Mouse (Mus musculus) heart, embryonic 15.5 days (tissue): ENCODE results near the gene N4bp3. TPM values are rescaled to one million over a fixed set of nuclear protein-coding genes. Genes with fewer than 3 reads are reported as not detected.

Experiments used
- ATAC-seq: fragments of 200-750 bp; cut with Nextera tagmentation; replicated peaks from 2 replicates; pipeline ENCODE4 v1.8.0; 2017; ENCODE audit warnings: low read depth, moderate TSS enrichment; ENCODE audit not compliant: insufficient number of reproducible peaks, insufficient read depth, low FRiP score
- H3K27ac ChIP-seq: fragments of 300-500 bp; sonication (generic); 2 replicates; pipeline ENCODE4 v1.5.1; 2015; ENCODE audit warnings: mild to moderate bottlenecking, inconsistent platforms
- H3K27me3 ChIP-seq: fragments of 300-500 bp; sonication (generic); 2 replicates; pipeline ENCODE4 v1.6.1; 2015; ENCODE audit warnings: inconsistent platforms
- H3K36me3 ChIP-seq: fragments of 300-500 bp; sonication (generic); 2 replicates; pipeline ENCODE4 v1.6.1; 2015; ENCODE audit warnings: mild to moderate bottlenecking, inconsistent platforms
- H3K4me1 ChIP-seq: fragments of 300-500 bp; sonication (generic); replicated peaks from 2 replicates; pipeline ENCODE4 v1.6.1; 2015; ENCODE audit warnings: inconsistent platforms
- H3K4me2 ChIP-seq: fragments of 300-500 bp; sonication (generic); 2 replicates; pipeline ENCODE4 v1.6.1; 2015; ENCODE audit warnings: inconsistent platforms, mild to moderate bottlenecking, moderate library complexity
- H3K4me3 ChIP-seq: fragments of 300-500 bp; sonication (generic); 2 replicates; pipeline ENCODE4 v1.5.1; 2015; ENCODE audit warnings: mild to moderate bottlenecking, inconsistent platforms
- H3K9ac ChIP-seq: fragments of 300-500 bp; sonication (generic); 2 replicates; pipeline ENCODE4 v1.6.1; 2015; ENCODE audit warnings: mild to moderate bottlenecking, inconsistent platforms
- H3K9me3 ChIP-seq: fragments of 300-500 bp; sonication (generic); replicated peaks from 2 replicates; pipeline ENCODE4 v1.6.1; 2016; ENCODE audit warnings: inconsistent platforms
- WGBS: fragments of 180-500 bp; shearing (Covaris S2); methylation state at CpG from one replicate; pipeline ENCODE4 v1.1.7; 2015; ENCODE audit warnings: mixed read lengths; 5-methylcytosine and 5-hydroxymethylcytosine counted together
- polyA plus RNA-seq: library from polyadenylated mRNA; unstranded; fragments of >200 nt; fragmentation: Nextera tagmentation; extraction: Ambion mirVana; gene quantifications from 2 replicates; pipeline ENCODE4 v1.2.1, GENCODE M21; 2015

Gene N4bp3
- polyA plus RNA-seq, 1 experiment from 2014 or later, result 16.6 TPM

DNA sequence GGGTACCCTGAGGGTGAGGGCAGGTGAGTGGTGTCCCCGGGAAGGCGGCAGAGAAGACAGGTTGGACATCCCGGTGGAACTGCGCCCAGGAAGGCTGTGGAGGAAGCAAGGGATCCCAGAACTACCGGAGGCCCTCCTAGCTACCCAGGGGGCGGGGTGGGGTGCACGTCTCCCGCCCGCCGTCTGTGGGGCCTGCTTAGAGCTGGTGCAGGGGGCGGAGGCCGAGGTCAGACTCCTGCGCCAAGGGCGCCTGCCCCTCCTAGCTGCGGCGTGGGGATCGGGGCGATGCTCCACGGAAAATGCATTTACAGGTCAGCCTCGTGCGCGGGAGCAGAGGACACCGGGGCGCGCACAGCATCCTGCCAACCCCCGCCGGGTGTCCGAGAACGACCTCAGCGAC is 381 bp downstream of the N4bp3 start:
- Histone ChIP-seq H3K4me1 (peaks cover 45% of the 10 kb centered on the region), H3K4me2 (peak overlapping the region; percentile 95), H3K27me3 (no peaks in the 10 kb centered on the region), H3K9ac (peak overlapping the region; percentile 85), H3K27ac (peak overlapping the region; percentile 56), H3K9me3 (no peaks in the 10 kb centered on the region), H3K4me3 (peak overlapping the region; percentile 79), H3K36me3 (no peaks in the 10 kb centered on the region; the same call in 1 of the 2 replicates)
- WGBS, result 1% methylated on average over 30 of the region's 30 CpGs
- peak; percentile 6; the same call in 1 of the 2 replicates for ATAC-seq

DNA sequence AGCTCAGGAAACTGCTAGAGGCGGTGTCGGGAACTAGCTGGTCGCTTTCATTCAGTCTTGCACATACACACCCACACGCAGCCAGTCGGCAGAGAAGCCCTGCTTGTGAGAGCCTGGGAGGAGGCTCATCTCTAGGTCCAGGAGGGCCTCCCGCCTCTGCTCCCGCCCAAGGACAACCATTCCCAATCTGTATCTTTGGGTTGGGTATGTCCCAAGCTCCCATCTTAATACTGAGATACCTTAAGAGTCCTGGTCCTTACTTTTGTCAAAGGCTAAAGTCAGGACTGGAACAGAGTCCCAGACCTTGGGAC is 798 bp downstream of the N4bp3 start:
- peak overlapping the region; percentile 56 for H3K27ac ChIP-seq
- H3K4me2 ChIP-seq, result peak overlapping the region; percentile 95
- peak overlapping the region; percentile 85 for H3K9ac ChIP-seq
- 7% methylated on average over 7 of the region's 7 CpGs for WGBS
- no peak for ATAC-seq
- H3K36me3 ChIP-seq, result no peaks in the 10 kb centered on the region; the same call in 1 of the 2 replicates
- H3K9me3 ChIP-seq, result no peaks in the 10 kb centered on the region
- H3K27me3 ChIP-seq, result no peaks in the 10 kb centered on the region
- H3K4me1 ChIP-seq, result peaks cover 47% of the 10 kb centered on the region
- peak overlapping the region; percentile 79 for H3K4me3 ChIP-seq

DNA sequence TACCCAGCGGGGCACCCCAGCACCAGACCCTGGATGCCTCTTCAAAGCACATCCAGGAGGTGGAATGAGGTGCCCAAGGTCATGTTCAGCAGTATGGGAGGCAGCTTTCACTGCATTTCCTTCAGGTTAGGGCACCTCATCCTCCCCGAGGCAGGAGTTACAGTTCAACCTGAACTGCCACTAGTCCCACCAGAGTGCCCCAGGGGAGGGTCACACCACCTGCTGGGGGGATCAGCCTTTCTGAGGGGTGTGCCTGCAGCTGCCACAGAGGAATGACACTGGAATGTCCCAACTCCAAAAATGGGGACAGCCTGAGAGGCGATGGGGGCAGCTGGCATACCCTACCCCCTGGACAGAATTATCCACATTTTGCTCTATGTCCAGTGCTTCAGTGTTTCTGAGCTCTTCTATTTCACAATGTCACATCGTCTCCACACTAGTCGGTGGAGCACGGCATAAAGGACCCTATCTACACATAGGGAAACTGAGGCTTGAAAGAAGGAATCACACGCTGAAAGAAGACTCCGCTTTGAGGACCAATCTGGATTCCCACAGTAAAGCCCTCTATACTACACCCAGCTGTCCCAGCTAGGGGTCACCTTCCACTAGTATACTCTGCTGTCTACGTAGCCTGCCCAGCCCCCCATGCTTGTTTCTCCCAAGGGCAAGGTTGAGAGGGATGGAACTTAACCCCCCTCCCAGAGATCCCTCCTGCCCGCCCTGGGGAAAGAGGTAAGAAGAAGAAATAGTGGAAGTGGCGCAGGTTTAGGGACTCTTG is 1.3 kb downstream of the N4bp3 start:
- H3K9ac ChIP-seq, result peak overlapping the region; percentile 85
- H3K27me3 ChIP-seq, result 0 out of 2 replicates have a peak, but pooled peaks cover 4% of the 10 kb centered on the region
- peak overlapping the region; percentile 95 for H3K4me2 ChIP-seq
- peaks cover 3% of the 10 kb centered on the region; the same call in 1 of the 2 replicates for H3K36me3 ChIP-seq
- H3K4me1 ChIP-seq, result peaks cover 47% of the 10 kb centered on the region
- H3K4me3 ChIP-seq, result peak overlapping the region; percentile 79
- H3K9me3 ChIP-seq, result no peaks in the 10 kb centered on the region
- no peak for ATAC-seq
- 39% methylated on average over 11 of the region's 11 CpGs for WGBS
- peak overlapping the region; percentile 56 for H3K27ac ChIP-seq

DNA sequence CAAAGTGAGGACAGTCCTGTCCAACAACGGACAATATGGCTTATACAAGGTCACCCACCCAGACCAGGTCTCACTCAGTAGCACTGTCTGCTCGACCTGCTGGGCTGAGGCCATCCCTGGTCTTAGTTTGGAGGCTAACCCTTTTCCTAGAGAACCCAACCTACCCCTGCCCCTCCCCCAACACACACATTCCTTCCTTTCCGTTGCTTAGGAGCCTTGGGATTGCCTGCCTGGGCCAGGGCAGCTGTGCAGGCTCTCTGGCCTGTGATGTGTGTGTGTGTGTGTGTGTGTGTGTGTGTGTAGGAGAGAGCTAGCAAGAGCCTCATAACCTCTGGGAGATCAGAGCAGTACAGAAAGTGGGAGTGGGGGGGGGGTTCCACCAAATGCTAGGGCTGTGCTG is 2.1 kb downstream of the N4bp3 start:
- H3K27ac ChIP-seq, result peak overlapping the region; percentile 56
- ATAC-seq, result no peak
- H3K27me3 ChIP-seq, result 0 out of 2 replicates have a peak, but pooled peaks cover 4% of the 10 kb centered on the region
- peak overlapping the region; percentile 79 for H3K4me3 ChIP-seq
- H3K9ac ChIP-seq, result peak overlapping the region; percentile 85; the same call in 1 of the 2 replicates
- H3K9me3 ChIP-seq, result no peaks in the 10 kb centered on the region
- 30% methylated on average over 3 of the region's 3 CpGs for WGBS
- H3K4me2 ChIP-seq, result peak overlapping the region; percentile 95
- peaks cover 6% of the 10 kb centered on the region; the same call in 1 of the 2 replicates for H3K36me3 ChIP-seq
- H3K4me1 ChIP-seq, result peaks cover 50% of the 10 kb centered on the region

DNA sequence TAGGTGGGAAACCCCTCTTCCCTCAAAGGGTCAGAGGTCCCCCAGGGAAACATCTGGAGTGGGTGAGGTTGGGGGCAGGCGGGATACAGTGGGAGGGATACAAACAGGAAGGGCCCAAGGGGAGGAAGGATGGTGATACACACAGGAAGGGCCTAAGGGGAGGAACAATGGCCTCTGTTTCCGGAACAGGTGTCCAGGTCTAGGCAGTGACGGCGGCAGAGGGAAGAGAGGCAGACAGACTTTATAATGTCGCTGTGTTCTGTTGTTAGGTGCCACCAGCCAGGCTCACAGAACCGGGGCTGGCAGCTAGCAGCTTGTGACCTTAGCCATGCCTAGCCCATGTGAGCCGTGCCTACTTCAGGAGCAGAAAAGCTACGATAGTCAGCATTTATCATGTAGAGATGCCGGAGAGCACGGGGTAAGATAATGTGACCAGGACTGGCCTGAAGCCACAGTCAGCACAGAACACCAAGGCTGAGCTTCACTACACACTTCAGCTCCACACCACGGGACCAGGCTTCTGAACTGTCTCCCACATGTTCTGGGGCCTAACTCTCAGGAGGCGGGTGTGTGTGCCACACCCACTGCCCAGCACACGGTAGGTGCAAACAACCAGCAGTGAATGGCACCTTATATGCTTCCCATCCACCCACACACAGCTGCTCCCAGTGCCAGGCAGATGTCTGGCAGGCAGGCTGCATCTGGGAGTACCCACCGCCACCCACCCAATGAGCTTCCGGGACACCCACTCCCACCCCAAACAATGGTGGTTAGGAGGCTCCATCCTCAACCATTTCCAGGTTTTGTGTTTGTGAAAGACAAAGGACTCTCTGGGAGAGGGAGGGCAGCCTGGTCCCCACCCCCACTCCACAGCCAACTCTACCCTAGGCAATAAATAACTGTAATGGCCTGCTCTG is 3.6 kb downstream of the N4bp3 start:
- Histone ChIP-seq H3K36me3 (peaks cover 10% of the 10 kb centered on the region; the same call in 1 of the 2 replicates), H3K4me3 (peak overlapping the region; percentile 12; the same call in 1 of the 2 replicates), H3K27me3 (0 out of 2 replicates have a peak, but pooled peaks cover 4% of the 10 kb centered on the region), H3K9me3 (no peaks in the 10 kb centered on the region), H3K4me2 (peak overlapping the region; percentile 95), H3K4me1 (peaks cover 57% of the 10 kb centered on the region), H3K27ac (peak overlapping the region; percentile 68), H3K9ac (no peak overlapping the region)
- WGBS, result 58% methylated on average over 15 of the region's 15 CpGs
- no peak for ATAC-seq

DNA sequence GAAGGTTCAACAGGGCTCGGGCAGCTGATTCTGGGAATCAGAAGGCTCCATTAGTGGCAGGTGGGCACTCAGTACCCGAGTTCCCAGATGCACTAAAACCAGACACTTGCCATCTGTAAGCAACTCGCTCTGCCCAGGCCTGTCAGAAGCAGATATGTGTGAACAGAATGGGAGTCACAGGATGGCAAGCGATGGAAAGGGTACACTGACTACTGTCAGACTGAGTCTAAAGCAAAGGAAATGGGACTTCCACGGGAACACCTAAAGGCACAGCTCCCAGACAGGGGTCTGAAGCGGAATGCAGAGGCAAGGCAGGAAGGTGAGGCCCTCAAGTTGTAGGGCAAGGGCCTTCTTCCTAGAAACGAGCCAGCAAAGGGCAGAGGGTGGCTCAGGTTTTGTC is 4.4 kb downstream of the N4bp3 start:
- Histone ChIP-seq H3K4me3 (no peak overlapping the region), H3K27me3 (0 out of 2 replicates have a peak, but pooled peaks cover 4% of the 10 kb centered on the region), H3K9ac (no peak overlapping the region), H3K9me3 (no peaks in the 10 kb centered on the region), H3K4me1 (peaks cover 57% of the 10 kb centered on the region), H3K4me2 (0 out of 2 replicates have a peak overlapping the region, but pooled peaks have one; percentile 95), H3K27ac (peak overlapping the region; percentile 25), H3K36me3 (peaks cover 10% of the 10 kb centered on the region; the same call in 1 of the 2 replicates)
- 82% methylated on average over 7 of the region's 7 CpGs for WGBS
- no peak for ATAC-seq

DNA sequence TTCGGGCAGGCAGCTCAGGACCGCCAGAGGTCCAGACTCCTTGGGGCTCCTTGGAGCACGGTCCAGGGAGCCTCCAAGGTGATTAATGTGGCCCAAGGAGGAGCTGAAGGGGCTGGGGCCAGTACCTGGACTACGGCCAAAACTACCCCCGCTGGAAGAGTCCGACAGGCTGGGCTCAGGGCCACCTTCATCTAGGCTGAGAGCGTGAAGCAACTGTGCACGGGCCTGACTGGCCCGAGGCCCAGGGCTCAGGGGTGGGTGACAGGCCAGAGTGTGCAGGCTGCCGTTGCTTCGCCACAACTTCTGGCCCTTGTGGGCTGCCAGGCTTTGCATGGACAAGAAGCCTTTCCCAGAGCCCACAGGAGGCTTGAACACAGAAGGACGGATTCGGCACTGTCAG is 5.3 kb downstream of the N4bp3 start:
- Histone ChIP-seq H3K27ac (peak overlapping the region; percentile 4; the same call in 1 of the 2 replicates), H3K9ac (no peak overlapping the region), H3K4me3 (no peak overlapping the region), H3K27me3 (0 out of 2 replicates have a peak, but pooled peaks cover 4% of the 10 kb centered on the region), H3K4me2 (no peak overlapping the region), H3K9me3 (no peaks in the 10 kb centered on the region), H3K4me1 (peaks cover 49% of the 10 kb centered on the region), H3K36me3 (peaks cover 10% of the 10 kb centered on the region; the same call in 1 of the 2 replicates)
- ATAC-seq, result no peak
- 68% methylated on average over 13 of the region's 13 CpGs for WGBS

DNA sequence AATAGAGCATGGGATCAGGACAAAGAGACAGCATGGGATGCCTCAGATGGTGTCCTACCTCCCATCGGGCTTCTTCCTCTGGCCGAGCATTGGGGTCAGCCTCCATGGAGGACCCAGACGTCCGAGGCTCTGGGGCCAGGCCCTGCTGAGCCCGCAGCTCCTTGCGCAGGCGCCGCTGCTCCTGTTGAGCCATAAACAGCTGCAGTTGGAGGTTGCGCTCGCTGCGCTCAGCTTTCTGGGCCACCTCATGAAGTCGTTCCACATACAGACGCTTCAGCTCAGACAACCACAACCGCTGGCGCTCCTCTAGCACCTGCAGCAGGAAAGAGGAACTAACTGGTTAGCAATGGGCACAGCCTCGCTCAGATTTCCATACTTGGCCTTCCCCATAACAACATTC is 6.4 kb downstream of the N4bp3 start:
- Histone ChIP-seq H3K4me1 (peaks cover 38% of the 10 kb centered on the region), H3K36me3 (peaks cover 10% of the 10 kb centered on the region; the same call in 1 of the 2 replicates), H3K27ac (peak overlapping the region; percentile 44; the same call in 1 of the 2 replicates), H3K9ac (peak overlapping the region; percentile 5; the same call in 1 of the 2 replicates), H3K4me3 (no peak overlapping the region), H3K4me2 (0 out of 2 replicates have a peak overlapping the region, but pooled peaks have one; percentile 29), H3K9me3 (no peaks in the 10 kb centered on the region), H3K27me3 (0 out of 2 replicates have a peak, but pooled peaks cover 4% of the 10 kb centered on the region)
- no peak for ATAC-seq
- WGBS, result 70% methylated on average over 16 of the region's 16 CpGs

DNA sequence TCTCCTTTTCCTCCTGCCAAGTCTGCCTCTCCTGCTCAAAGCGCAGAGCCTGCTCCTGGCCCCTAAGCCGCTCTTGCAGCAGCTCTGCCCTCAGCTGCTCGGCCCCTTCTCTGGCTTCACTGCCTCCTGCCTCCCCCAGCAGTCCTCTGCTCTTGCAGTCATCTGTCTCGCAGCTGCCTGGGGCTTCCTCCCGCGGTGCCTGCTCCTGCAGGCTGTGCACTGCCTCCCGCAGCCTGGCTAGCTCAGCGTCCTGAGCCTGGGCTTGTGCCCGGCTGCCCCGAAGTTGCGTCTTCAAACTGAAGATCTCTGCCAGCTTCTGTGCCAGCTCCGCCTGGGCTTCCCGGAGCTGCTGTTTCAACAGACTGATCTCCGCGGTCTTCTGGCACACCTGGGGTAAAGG is 6.9 kb downstream of the N4bp3 start:
- Histone ChIP-seq H3K9me3 (no peaks in the 10 kb centered on the region), H3K27ac (peak overlapping the region; percentile 44; the same call in 1 of the 2 replicates), H3K4me3 (no peak overlapping the region), H3K36me3 (peaks cover 10% of the 10 kb centered on the region; the same call in 1 of the 2 replicates), H3K27me3 (0 out of 2 replicates have a peak, but pooled peaks cover 4% of the 10 kb centered on the region), H3K4me2 (peak overlapping the region; percentile 29; the same call in 1 of the 2 replicates), H3K9ac (peak overlapping the region; percentile 5; the same call in 1 of the 2 replicates), H3K4me1 (peaks cover 34% of the 10 kb centered on the region)
- ATAC-seq, result no peak
- WGBS, result 45% methylated on average over 15 of the region's 15 CpGs

DNA sequence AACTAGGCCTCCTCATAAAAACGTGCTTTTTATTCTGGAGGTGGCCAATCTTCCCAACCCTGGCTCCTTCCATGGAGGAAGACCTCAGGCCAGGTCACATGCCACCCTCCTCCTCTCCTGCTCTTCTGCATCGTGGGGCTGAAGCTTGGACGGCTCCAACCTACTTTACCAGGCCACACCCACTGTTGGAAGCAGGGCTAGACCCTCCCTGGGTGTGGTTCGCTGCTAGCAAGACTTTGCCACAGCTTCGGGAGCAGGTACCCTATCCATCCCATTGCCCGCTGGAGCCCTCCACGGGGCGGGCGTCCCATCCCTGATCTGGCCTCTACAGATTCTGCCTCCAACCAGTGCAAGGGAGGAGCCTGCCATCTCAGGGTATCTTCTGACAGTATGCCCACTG is 7.4 kb downstream of the N4bp3 start:
- ATAC-seq, result no peak
- H3K9ac ChIP-seq, result no peak overlapping the region
- H3K4me1 ChIP-seq, result peaks cover 28% of the 10 kb centered on the region
- no peaks in the 10 kb centered on the region for H3K9me3 ChIP-seq
- H3K4me2 ChIP-seq, result peak overlapping the region; percentile 29; the same call in 1 of the 2 replicates
- peak overlapping the region; percentile 44; the same call in 1 of the 2 replicates for H3K27ac ChIP-seq
- peaks cover 10% of the 10 kb centered on the region; the same call in 1 of the 2 replicates for H3K36me3 ChIP-seq
- H3K4me3 ChIP-seq, result no peak overlapping the region
- WGBS, result 61% methylated on average over 9 of the region's 9 CpGs
- 0 out of 2 replicates have a peak, but pooled peaks cover 6% of the 10 kb centered on the region for H3K27me3 ChIP-seq
